Mouse (Mus musculus): ENCODE data around the gene Gm15097. TPM values are rescaled to one million over a fixed set of nuclear protein-coding genes. Genes with fewer than 3 reads are reported as not detected.
"Not testable (repeated sequence)": the region's sequence is repeated elsewhere in the genome, so short reads cannot be mapped to it uniquely, and the experiment has no call there.

Gm15097 gene
- total RNA-seq (2021): not detected
- long read RNA-seq, experiment 1: 0 reads
- long read RNA-seq, experiment 2: 0 reads

DNA sequence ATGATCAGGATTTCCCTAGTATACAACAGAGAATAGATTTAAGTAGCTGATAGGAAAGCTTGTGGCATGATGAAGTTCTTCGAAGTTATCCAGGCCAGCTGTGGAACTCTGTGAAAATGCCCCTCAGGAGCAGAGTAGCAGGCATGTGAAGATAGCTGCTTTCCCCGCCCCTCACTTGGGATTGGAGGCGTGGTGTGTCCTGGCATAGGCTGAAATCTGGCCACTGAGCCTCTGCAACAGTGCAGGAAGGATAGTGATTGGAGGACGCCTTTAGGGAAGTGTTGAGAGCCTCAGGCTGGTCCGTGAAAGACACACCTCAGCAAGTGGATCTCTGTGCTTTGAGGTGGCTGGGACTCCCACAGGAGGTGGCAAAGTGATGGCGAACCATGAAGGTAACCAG lies at the start of gene Gm15097:
Gene Gm15097, plus strand, starts transcription at position 301 of the 400 bp plus-strand sequence.
- not testable (repeated sequence) for DNase-seq

DNA sequence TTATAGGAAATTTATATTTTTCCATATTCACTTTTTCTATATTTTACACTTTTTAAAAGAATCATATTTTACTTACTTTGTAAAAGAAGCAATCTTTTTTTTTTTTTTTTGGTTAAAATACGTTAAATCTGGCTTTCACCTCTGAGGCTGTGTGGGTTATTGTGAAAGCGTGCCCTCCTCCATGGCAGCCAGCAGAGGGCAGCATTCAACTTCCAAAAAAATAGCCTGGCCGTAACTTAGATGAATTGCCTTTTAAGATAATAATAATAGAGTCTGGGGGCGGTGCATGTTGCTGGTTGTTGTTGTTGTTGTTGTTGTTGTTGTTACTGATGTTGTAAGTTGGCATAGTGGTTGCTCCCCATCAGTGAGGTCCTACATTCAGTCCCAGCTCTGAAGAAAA lies 21.4 kb upstream of the Gm15097 start:
- peak; percentile 2 for DNase-seq

DNA sequence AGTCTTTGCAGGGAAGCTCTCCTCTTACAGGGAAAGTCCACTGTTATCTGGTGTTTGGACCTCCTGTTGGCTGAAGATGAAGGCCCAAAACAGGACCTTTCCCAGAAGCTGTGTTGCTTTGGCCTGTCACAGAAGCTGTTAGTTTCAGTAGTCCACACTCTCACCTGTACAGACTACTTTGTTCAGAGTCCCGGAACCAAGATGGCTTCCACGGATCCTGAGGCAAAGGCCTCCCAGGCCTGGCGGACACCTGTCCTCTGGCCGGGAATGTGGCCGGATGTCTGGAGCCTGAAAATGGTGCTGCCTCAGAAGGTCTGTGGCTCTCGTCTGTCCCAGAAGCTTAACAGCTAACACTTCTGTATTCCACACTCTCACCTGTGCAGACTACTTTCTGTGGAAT lies 26.9 kb downstream of the Gm15097 start:
- DNase-seq: not testable (repeated sequence)

Other genes with a start within 250 kb of the Gm15097 start
- not detected for gene Gm10439, start 189.9 kb upstream of the Gm15097 start, total RNA-seq (2021)
- not detected for gene Gm15091, start 157.2 kb downstream of the Gm15097 start, total RNA-seq (2021)

Data from gastrocnemius, postnatal 10 days (tissue).